Mouse (Mus musculus) testis, adult 2 months (tissue): ENCODE results near the gene Tfdp2.

ENCODE experiments used
- CTCF ChIP-seq: fragments of 200-500 bp; IDR thresholded peaks from 2 replicates; pipeline ENCODE4 v1.5.1; 2012; ENCODE audit warnings: low read depth, mild to moderate bottlenecking, inconsistent platforms, low read length, moderate library complexity; ENCODE audit not compliant: control insufficient read depth, insufficient read depth, insufficient replicate concordance
- POLR2A ChIP-seq: fragments of 200-500 bp; IDR thresholded peaks from 2 replicates; pipeline ENCODE4 v1.6.1; 2012; ENCODE audit warnings: low read depth, mild to moderate bottlenecking, inconsistent platforms, low read length, moderate library complexity; ENCODE audit not compliant: control insufficient read depth

DNA sequence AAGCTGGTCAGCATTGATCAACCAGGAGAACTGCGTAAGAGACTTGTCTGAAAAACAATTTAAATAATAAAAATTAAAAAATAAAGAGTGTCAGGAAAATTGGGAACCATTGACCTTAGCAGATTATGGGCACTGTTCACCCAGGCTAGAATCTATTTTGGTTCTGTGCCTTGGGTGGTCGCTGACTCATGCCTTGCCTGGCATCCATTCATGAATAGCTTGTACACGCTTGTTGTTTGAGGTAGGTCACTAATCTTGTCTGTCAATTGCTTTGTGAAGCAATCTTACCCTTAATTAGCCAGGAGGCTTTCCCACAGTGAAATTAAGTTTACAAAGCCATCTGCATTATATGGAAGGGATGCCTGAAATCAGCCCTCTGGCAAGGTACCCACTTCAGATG lies 112.7 kb downstream of the Tfdp2 start:
- TF ChIP-seq CTCF (no peak), POLR2A (no peak)
